Mouse (Mus musculus) midbrain, embryonic 14.5 days (tissue): Measurements from ENCODE around the gene Olfr652. TPM values are rescaled to one million over a fixed set of nuclear protein-coding genes. Genes with fewer than 3 reads are reported as not detected.

ENCODE experiments used
- ATAC-seq: fragments of 200-750 bp; cut with Nextera tagmentation; 2 replicates; pipeline ENCODE4 v1.8.0; 2017; ENCODE audit warnings: moderate number of reproducible peaks, moderate library complexity; ENCODE audit not compliant: low FRiP score, low TSS enrichment
- DNase-seq: peaks from one replicate; pipeline ENCODE4 v3.0.0-alpha.2; 2015
- H3K27ac ChIP-seq: fragments of 300-500 bp; sonication (generic); replicated peaks from 2 replicates; pipeline ENCODE4 v1.5.1; 2014; ENCODE audit warnings: mild to moderate bottlenecking, low read depth, low read length, moderate library complexity
- H3K27me3 ChIP-seq: fragments of 300-500 bp; sonication (generic); 2 replicates; pipeline ENCODE4 v1.6.1; 2014; ENCODE audit warnings: low read length, control low read depth, mixed read lengths; ENCODE audit not compliant: control insufficient read depth, insufficient read depth
- H3K36me3 ChIP-seq: fragments of 300-500 bp; sonication (generic); 2 replicates; pipeline ENCODE4 v1.6.1; 2014; ENCODE audit warnings: low read length, control low read depth; ENCODE audit not compliant: control insufficient read depth, insufficient read depth
- H3K4me1 ChIP-seq: fragments of 300-500 bp; sonication (generic); 2 replicates; pipeline ENCODE4 v1.6.1; 2014; ENCODE audit warnings: mild to moderate bottlenecking, antibody characterized with exemption, low read length, control low read depth; ENCODE audit not compliant: control insufficient read depth, insufficient read depth
- H3K4me2 ChIP-seq: fragments of 300-500 bp; sonication (generic); 2 replicates; pipeline ENCODE4 v1.6.1; 2014; ENCODE audit warnings: mild to moderate bottlenecking, low read length, moderate library complexity
- H3K4me3 ChIP-seq: fragments of 300-500 bp; sonication (generic); replicated peaks from 2 replicates; pipeline ENCODE4 v1.5.1; 2014; ENCODE audit warnings: low read depth, low read length
- H3K9ac ChIP-seq: fragments of 300-500 bp; sonication (generic); replicated peaks from 2 replicates; pipeline ENCODE4 v1.6.1; 2014; ENCODE audit warnings: mild to moderate bottlenecking, low read length, moderate library complexity
- H3K9me3 ChIP-seq: fragments of 300-500 bp; sonication (generic); 2 replicates; pipeline ENCODE4 v1.6.1; 2016; ENCODE audit warnings: low read length, control low read depth, mixed read lengths; ENCODE audit not compliant: control insufficient read depth
- WGBS: fragments of 180-500 bp; shearing (Covaris S2); extraction: QIAGEN DNeasy Blood & Tissue Kit; methylation state at CpG from one replicate; pipeline ENCODE4 v1.1.7; 2014; 5-methylcytosine and 5-hydroxymethylcytosine counted together
- polyA plus RNA-seq: library from polyadenylated mRNA; unstranded; fragments of >200 nt; fragmentation: Nextera tagmentation; extraction: Ambion mirVana; gene quantifications from 2 replicates; pipeline ENCODE4 v1.2.1, GENCODE M21; 2014

Gene Olfr652
- not detected in 2 replicates for polyA plus RNA-seq

GRCm38 (mm10) chr7:104560601-104561000 lies at the start of gene Olfr652:
Gene Olfr652, plus strand, starts transcription at chr7:104560901.
- Histone ChIP-seq H3K27me3 (no peaks in the 10 kb centered on the region), H3K36me3 (no peaks in the 10 kb centered on the region), H3K9ac (no peak within 1 kb of the TSS), H3K4me3 (no peak within 1 kb of the TSS), H3K4me2 (no peak within 1 kb of the TSS), H3K9me3 (no peaks in the 10 kb centered on the region), H3K27ac (no peak within 1 kb of the TSS), H3K4me1 (no peaks in the 10 kb centered on the region)
- DNase-seq (no peak), ATAC-seq (no peak)

DNA sequence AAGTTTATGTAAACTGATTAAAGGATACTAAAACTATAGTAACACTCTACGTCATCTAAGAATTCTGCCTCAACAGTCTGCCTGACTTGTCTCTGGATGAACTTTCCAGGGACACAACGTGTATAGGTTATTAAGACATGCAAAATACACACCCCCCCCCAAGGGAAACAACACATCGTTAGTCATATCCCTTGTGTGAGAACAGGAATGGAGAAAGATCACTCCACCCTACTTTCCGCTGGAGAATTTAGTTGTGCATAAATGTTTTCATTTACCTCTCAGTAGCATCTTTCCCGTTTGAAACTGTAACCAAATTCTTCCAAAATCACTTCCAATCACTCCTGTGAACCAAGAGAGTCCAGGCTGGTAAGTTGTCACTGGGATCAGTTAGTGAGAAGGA lies 10.9 kb upstream of the Olfr652 start, which contains the start of gene Olfr651:
TSS of gene Olfr651 (plus strand) at position 301 of the 400 bp plus-strand sequence.
- Histone ChIP-seq H3K4me1 (no peaks in the 10 kb centered on the region), H3K9ac (no peak within 1 kb of the TSS), H3K4me3 (no peak within 1 kb of the TSS), H3K27me3 (no peaks in the 10 kb centered on the region), H3K9me3 (no peaks in the 10 kb centered on the region), H3K27ac (no peak within 1 kb of the TSS), H3K4me2 (no peak within 1 kb of the TSS), H3K36me3 (no peaks in the 10 kb centered on the region)
- 83% methylated on average over 5 of the region's 5 CpGs for WGBS
- ATAC-seq, result no peak
- DNase-seq, result no peak

DNA sequence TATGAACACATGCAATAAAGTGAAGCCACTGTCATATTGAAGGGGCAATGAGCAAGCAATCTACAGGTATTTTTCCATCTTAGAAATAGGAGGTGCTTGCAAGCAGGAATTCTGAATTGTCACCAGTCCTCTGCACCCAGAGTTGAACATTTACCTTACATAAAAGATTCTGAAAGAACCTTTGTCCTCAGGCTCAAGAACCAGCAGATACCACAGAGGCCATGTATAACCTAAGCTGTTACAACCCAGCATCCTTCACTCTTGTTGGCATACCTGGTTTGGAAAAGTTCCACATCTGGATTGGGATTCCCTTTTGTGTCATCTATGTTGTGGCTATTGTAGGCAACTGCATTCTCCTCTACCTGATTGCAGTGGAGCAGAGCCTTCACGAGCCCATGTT lies 8.0 kb upstream of the Olfr652 start:
- 61% methylated on average over 1 of the region's 1 CpGs for WGBS
- no peak for ATAC-seq
- H3K4me1 ChIP-seq, result no peaks in the 10 kb centered on the region

GRCm38 (mm10) chr7:104577014-104577413 lies 16.3 kb downstream of the Olfr652 start, which contains the start of gene Olfr653:
Gene Olfr653, plus strand, starts transcription at chr7:104577314.
- H3K9ac ChIP-seq, result no peak within 1 kb of the TSS
- 76% methylated on average over 2 of the region's 2 CpGs for WGBS
- no peak within 1 kb of the TSS for H3K4me3 ChIP-seq
- no peak for ATAC-seq
- no peaks in the 10 kb centered on the region for H3K36me3 ChIP-seq
- H3K9me3 ChIP-seq, result no peaks in the 10 kb centered on the region
- no peak within 1 kb of the TSS for H3K4me2 ChIP-seq
- no peaks in the 10 kb centered on the region for H3K4me1 ChIP-seq
- DNase-seq, result no peak
- no peak within 1 kb of the TSS for H3K27ac ChIP-seq
- no peaks in the 10 kb centered on the region for H3K27me3 ChIP-seq

More for the DNA sequence above, 8.0 kb upstream of the Olfr652 start:
- Histone ChIP-seq H3K9me3 (no peaks in the 10 kb centered on the region), H3K36me3 (no peaks in the 10 kb centered on the region), H3K9ac (no peak overlapping the region), H3K4me3 (no peak overlapping the region), H3K27me3 (no peaks in the 10 kb centered on the region), H3K27ac (no peak overlapping the region), H3K4me2 (no peak overlapping the region)
- no peak for DNase-seq

- Histone ChIP-seq H3K4me2 (no peak overlapping the region), H3K36me3 (no peaks in the 10 kb centered on the region), H3K27ac (no peak overlapping the region), H3K9me3 (no peaks in the 10 kb centered on the region), H3K4me1 (no peaks in the 10 kb centered on the region), H3K4me3 (no peak overlapping the region), H3K27me3 (no peaks in the 10 kb centered on the region), H3K9ac (no peak overlapping the region)
- WGBS, result 94% methylated on average over 4 of the region's 4 CpGs
- DNase-seq, result no peak
- no peak for ATAC-seq
Measured at GRCm38 (mm10) chr7:104580846-104581245, 20.1 kb downstream of the Olfr652 start.

DNA sequence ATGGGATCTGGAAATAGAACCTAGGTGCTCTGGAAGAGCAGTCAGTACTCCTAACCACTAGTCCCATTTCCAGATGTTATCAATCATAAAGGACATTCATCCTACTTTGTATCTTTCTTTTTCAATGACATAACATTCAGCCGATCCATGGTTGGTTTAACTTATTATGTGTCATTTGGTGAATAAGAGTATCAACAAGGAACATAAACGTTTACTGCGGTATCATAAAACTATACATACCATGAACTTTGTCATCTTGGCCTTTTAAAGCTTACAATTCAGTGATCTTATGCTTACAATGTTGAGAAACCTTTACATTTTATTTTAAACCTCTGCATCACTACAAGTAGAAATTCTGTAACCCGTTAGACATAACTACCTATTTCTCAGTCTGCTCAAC lies 20.7 kb downstream of the Olfr652 start:
- no peak overlapping the region for H3K4me3 ChIP-seq
- no peak for DNase-seq
- WGBS, result 92% methylated on average over 4 of the region's 4 CpGs
- ATAC-seq, result no peak
- H3K27ac ChIP-seq, result no peak overlapping the region
- no peaks in the 10 kb centered on the region for H3K27me3 ChIP-seq
- H3K36me3 ChIP-seq, result no peaks in the 10 kb centered on the region
- H3K9me3 ChIP-seq, result no peaks in the 10 kb centered on the region
- H3K9ac ChIP-seq, result no peak overlapping the region
- no peak overlapping the region for H3K4me2 ChIP-seq
- H3K4me1 ChIP-seq, result no peaks in the 10 kb centered on the region

DNA sequence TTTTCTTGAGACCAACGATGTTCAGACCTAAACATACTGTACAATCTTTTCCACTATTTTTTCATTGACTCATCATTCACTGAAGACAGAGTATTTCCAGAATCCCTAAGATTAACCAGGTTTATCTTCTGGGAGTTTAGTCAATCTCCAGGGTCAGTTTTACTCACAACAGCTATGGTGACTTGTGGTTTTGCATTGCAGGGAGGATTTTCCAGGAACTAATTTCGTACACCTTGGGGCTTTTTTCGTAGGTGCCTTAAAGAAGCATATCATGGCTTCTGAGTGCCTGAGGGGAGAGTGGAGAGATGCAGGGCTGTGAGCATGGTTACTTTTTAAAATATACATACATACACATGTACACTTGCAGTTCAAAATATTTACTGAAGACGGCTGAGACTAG lies 26.0 kb downstream of the Olfr652 start, which contains the start of gene Olfr654:
TSS of gene Olfr654 (plus strand) at position 301 of the 400 bp plus-strand sequence.
- Histone ChIP-seq H3K4me2 (no peak within 1 kb of the TSS), H3K9me3 (no peaks in the 10 kb centered on the region), H3K27me3 (no peaks in the 10 kb centered on the region), H3K9ac (no peak within 1 kb of the TSS), H3K36me3 (no peaks in the 10 kb centered on the region), H3K4me1 (no peaks in the 10 kb centered on the region), H3K4me3 (no peak within 1 kb of the TSS), H3K27ac (no peak within 1 kb of the TSS)
- ATAC-seq, result no peak
- WGBS, result 89% methylated on average over 4 of the region's 4 CpGs
- no peak for DNase-seq

GRCm38 (mm10) chr7:104588274-104588673 lies 27.6 kb downstream of the Olfr652 start:
- Histone ChIP-seq H3K9ac (no peak overlapping the region), H3K27me3 (no peaks in the 10 kb centered on the region), H3K27ac (no peak overlapping the region), H3K36me3 (no peaks in the 10 kb centered on the region), H3K4me1 (no peaks in the 10 kb centered on the region), H3K4me3 (no peak overlapping the region), H3K9me3 (no peaks in the 10 kb centered on the region), H3K4me2 (no peak overlapping the region)
- DNase-seq, result no peak
- no peak for ATAC-seq
- 87% methylated on average over 5 of the region's 5 CpGs for WGBS

DNA sequence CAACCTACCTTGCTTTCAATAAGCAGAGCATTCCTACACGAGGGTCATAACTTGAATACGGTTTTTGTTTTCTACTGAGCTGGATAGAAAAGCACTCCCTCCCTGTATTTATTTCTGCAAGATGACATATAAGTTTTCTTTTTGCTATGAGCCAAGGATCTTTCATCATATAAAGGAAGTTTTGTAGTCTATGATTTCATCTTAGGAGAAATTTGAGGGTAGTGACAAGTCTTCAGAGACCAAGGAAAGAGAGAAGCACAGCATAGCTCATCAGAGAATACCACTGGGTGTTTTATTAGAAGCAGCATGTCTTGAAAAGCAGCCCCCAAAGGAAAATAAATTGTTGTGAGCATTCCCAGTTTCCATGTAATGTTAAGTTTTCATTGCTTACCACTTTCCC lies 41.0 kb downstream of the Olfr652 start, which contains the start of gene Olfr655:
TSS of gene Olfr655 (minus strand) at position 101 of the 400 bp plus-strand sequence.
- no peak within 1 kb of the TSS for H3K9ac ChIP-seq
- WGBS, result 90% methylated on average over 2 of the region's 2 CpGs
- no peaks in the 10 kb centered on the region; the same call in 1 of the 2 replicates for H3K9me3 ChIP-seq
- no peaks in the 10 kb centered on the region for H3K36me3 ChIP-seq
- no peak within 1 kb of the TSS for H3K4me2 ChIP-seq
- no peak within 1 kb of the TSS for H3K4me3 ChIP-seq
- H3K4me1 ChIP-seq, result no peaks in the 10 kb centered on the region
- no peak within 1 kb of the TSS for H3K27ac ChIP-seq
- DNase-seq (no peak), ATAC-seq (no peak)
- no peaks in the 10 kb centered on the region for H3K27me3 ChIP-seq
